Mouse (Mus musculus): ENCODE measurements around the gene Kdm4b.

The Kdm4b gene

DNA sequence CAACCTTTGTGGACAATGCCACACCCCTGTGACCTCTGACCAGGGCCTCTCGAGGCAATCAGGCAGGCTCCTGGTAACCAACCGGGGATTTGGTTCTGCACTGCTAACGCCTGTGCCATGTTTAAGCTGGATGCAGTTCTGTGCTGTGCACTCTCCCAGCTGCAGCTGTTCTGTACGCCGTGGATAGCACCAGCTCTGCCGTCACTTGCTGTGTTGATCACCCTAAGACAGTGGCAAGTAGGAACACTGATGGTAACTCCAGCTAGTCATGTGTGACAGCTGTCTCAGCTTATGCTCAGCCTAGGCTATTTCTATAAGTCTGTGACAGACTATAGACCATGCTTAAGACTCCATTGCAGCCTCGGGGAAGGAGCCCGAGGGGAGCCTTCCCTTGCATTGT lies 57.1 kb downstream of the Kdm4b start:
- DNase-seq (ENCODE audit: low read depth, low spot score) = peak; percentile 53

GRCm38 (mm10) chr17:56384903-56385302 lies 59.0 kb downstream of the Kdm4b start:
- peak; percentile 71 for DNase-seq (ENCODE audit: low read depth, low spot score)

DNA sequence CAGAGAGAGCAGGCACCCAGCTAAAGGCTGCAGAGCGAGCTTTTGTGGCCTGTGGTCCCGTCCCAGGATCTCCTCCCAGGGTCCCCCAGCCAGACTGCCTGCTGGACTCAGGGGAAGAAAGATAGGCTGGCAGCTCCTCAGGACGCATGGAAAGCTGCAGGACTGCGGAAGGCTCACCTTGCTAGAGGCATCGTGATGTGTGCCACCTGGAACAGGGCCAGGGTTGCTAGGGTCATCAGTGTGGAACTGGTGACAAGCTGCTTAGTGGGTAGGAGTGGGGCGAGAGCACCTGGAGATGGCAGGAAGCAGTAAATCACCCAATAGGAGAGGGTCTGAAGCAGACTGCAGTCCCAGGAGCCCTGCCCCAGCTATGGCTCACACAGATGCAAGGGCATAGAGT lies 61.8 kb downstream of the Kdm4b start:
- peak; percentile 82 for DNase-seq (ENCODE audit: low read depth, low spot score)

GRCm38 (mm10) chr17:56393238-56393637 lies 67.4 kb downstream of the Kdm4b start:
- DNase-seq (ENCODE audit: low read depth, low spot score) = peak; percentile 77

GRCm38 (mm10) chr17:56393889-56394288 lies 68.0 kb downstream of the Kdm4b start:
- peak; percentile 77 for DNase-seq (ENCODE audit: low read depth, low spot score)

DNA sequence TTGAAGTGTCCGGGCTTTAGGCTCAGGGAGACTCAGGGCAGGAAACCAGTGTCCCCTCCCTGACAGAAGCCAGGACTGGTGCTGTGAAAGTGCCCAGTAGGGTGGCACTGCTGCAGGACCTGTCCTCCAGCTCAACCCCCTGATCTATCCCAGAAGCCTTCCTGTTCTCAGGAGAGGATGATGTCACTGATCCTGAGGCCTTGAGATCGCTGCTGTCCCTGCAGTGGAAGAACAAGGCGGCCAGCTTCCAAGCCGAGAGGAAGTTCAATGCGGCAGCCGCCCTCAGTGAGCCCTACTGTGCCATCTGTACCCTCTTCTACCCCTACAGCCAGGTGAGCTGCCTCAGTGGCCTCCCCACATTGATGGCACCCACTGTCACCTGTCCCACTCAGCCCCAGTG lies 70.2 kb downstream of the Kdm4b start:
- DNase-seq (ENCODE audit: low read depth, low spot score) = no peak

GRCm38 (mm10) chr17:56400221-56400620 lies 74.4 kb downstream of the Kdm4b start:
- DNase-seq (ENCODE audit: low read depth, low spot score) = no peak

- peak; percentile 60 for DNase-seq (ENCODE audit: low read depth, low spot score)
Observed at GRCm38 (mm10) chr17:56401051-56401521, 75.2 kb downstream of the Kdm4b start.

DNA sequence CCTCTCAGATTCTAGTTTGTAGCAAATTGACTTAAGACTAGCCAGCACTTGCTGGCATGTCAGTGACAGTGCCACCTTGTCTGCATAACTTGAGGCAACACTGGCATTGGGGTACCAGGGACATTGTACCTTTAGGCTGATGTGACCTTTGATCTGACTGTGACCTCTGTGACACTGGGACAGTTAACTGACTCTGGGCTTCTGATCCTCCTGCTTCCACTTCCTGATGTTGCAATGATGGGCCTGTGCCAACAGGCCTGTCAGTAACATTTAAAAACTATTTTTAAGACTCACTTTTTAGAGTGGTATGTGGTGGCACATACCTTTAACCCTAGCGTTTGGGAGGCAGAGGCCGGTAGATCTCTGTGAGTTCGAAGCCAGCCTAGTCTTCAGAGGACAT lies 79.5 kb downstream of the Kdm4b start:
- no peak for DNase-seq (ENCODE audit: low read depth, low spot score)

DNA sequence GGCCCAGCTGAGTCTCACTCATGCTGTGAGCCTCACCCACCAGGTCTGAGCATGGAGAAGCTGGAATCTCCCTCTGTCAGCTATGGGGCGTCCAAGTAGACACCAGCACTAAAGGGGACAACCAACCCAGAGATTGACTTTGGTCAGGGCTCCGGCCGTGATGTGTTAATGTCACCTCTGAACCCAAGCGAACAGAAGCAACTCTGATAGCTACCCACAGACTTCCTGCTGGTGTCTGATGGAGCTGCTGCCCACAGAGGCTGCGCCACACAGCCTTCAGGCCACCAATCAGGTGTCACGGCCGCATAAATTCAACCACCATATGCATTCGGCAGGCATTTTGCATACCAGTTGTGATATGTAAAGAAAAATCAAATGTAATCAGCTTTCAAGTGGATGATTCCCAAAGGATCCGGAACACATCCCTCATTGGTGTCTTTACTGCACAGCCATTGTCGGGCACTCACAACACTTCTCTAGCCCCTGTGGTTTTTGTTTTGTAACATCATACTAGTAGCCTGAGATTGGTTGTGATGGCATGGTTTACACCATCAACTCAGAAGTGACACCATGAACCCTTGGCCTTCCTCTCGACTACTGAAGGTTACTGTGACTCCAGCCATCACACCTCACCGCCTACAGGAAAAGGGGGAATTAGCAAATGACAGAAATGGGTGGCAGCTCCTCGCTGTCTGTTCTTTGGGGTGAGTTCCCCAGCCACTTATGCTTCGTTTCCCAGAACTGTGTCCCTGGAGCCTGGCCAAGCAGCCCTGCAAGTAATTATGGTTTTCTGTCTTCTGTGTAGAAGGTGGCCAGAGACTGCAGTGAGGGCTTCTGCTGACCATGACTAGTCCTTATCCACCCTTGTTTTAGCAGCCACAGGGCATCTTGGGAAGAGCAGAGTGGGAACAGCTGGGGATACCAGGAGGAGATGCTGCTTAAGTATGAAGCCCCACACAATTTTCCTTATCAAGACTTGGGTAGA lies 80.3 kb downstream of the Kdm4b start:
- peak; percentile 60 for DNase-seq (ENCODE audit: low read depth, low spot score)

GRCm38 (mm10) chr17:56406878-56407277 lies 81.0 kb downstream of the Kdm4b start:
- DNase-seq (ENCODE audit: low read depth, low spot score) = no peak

- no peak for DNase-seq (ENCODE audit: low read depth, low spot score)
Observed at GRCm38 (mm10) chr17:56407379-56407778, 81.5 kb downstream of the Kdm4b start.

DNA sequence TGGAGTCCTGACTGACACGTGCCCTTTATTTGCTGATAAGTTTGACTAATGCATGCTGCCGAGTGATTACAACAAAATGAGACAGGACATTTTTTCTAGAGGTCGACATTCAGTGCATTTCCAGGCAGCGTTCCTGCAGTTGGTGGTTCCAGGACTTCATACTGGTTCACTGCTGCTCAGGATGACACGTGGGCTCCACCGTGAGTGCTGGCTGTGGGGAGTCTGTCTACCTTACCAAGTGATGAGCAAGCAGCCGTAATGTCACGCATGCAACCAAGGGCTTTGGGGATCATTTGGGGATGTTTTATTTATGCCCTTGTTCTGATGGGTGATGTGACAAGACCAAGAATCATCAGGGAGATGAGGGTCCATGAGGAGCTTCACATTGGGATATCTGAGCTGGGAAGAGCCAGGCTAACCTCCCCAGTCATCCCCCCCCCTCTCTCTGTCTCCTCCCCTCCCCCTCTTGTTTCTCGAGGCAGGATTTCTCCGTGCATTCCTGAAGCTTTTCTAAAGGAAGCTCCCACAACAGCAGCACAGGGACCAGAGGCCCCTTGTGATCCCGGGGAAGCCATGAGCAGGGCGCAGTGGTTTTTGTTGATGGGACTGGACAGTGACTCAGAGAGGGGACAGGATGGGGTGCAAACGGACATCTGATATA lies 83.2 kb downstream of the Kdm4b start:
- peak; percentile 81 for DNase-seq (ENCODE audit: low read depth, low spot score)

DNA sequence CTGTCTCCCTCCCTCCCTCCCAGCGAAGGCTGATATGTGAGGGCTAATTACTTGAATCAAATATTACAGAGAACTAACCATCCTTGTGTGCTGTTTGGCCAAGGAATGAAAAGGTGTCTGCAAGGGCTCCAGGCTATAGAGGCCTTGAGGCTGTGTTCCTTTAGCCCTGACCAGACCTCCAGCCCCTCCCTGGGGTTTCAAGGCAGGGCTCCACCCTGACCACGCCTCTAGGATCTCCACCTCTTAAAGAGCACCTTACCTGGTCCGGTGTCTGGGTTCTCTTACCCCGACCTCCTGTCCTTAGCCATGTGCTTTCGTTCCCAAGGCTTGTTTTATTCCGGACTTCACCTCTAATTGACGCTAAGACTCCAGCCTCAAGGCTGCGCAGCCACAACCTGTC lies 83.9 kb downstream of the Kdm4b start:
- no peak for DNase-seq (ENCODE audit: low read depth, low spot score)

GRCm38 (mm10) chr17:56411437-56411836 lies 85.6 kb downstream of the Kdm4b start:
- DNase-seq (ENCODE audit: low read depth, low spot score) = no peak

GRCm38 (mm10) chr17:56413113-56413512 lies 87.3 kb downstream of the Kdm4b start:
- peak; percentile 78 for DNase-seq (ENCODE audit: low read depth, low spot score)

DNA sequence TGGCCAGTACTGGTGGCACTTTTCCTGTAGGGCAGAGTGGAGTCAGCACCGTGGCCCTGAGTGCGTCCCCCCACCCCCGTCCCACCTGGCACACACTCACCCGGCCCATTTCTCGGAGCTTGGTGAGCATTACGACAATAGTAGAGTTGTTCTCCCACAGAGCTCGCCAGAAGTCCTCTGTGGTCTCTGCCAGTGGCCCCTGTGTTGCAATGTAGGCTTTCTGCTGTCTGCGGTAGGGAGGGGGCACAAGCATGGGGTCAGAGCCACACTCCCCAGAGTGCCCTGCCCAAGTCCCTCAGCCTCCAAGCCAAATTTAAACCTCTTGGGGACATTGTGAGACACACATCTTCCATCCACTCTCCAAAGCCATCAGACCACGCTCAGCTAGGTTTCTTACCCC lies 88.9 kb downstream of the Kdm4b start:
- no peak for DNase-seq (ENCODE audit: low read depth, low spot score)

DNA sequence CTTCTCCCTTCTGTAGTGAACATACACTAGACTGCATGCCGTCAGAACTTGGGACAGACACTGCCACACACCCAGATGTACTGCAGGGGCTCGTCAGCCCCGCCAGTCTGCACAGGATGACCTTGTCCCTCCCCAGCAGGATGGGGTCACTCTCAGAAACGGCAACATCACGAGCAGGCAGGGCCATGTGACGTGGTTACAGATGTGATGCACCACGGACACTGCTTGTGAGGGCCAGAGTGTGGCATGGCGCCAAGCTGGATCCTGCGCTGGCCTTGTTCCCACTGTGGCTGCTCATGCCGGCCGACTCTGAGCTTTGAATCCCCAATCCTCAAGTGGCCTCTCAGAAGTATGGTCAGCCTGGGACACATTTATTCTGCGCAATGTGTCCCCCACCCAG lies 92.4 kb downstream of the Kdm4b start:
- DNase-seq (ENCODE audit: low read depth, low spot score) = no peak

- no peak for DNase-seq (ENCODE audit: low read depth, low spot score)
Observed at GRCm38 (mm10) chr17:56420022-56420421, 94.2 kb downstream of the Kdm4b start.

GRCm38 (mm10) chr17:56424726-56425583 lies 99.1 kb downstream of the Kdm4b start:
- DNase-seq (ENCODE audit: low read depth, low spot score) = peak; percentile 55

DNA sequence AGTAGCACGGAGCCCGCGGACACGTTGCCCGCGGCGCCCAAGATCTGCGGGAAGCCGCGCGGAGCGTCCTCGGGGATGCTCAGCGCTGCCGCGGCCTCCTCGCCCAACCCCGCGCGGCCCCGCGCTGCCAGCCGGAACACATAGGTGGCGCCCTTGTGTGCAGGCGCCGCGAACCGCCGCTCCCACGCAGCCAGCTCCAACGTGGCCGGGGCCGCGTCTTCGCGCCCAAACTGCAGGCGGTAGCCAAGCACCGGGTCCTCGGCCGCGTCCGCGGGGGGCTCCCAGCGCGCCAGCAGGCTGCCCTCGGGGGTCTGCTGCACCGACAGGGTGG lies 99.7 kb downstream of the Kdm4b start:
- peak; percentile 84 for DNase-seq (ENCODE audit: low read depth, low spot score)

- peak; percentile 59 for DNase-seq (ENCODE audit: low read depth, low spot score)
Observed at GRCm38 (mm10) chr17:56425941-56426340, 100.1 kb downstream of the Kdm4b start.
